Mouse (Mus musculus) cerebellum, adult (tissue): ENCODE data around the gene Gm21518.
"Not testable (repeated sequence)": the region's sequence is repeated elsewhere in the genome, so short reads cannot be mapped to it uniquely, and the experiment has no call there.

Source experiments
- ATAC-seq: cut with Nextera tagmentation; 2 replicates; pipeline ENCODE4 v1.9.2; 2017; ENCODE audit warnings: mild to moderate bottlenecking, moderate library complexity, mixed read lengths; ENCODE audit not compliant: insufficient number of reproducible peaks, low FRiP score, low TSS enrichment

Gm21518 gene

GRCm38 (mm10) chrY:62190566-62190965, at the start of gene Gm21518:
TSS of gene Gm21518 (plus strand) at chrY:62190866.
- not testable (repeated sequence) for ATAC-seq
